Mouse (Mus musculus) forebrain, embryonic 13.5 days (tissue): ENCODE results near the gene Tec. TPM values are rescaled to one million over a fixed set of nuclear protein-coding genes. Genes with fewer than 3 reads are reported as not detected.
A peak's percentile ranks its signal among the peaks of the same experiment; 100 is the strongest.

Experiments
- ATAC-seq: fragments of 200-750 bp; cut with Nextera tagmentation; 2 replicates; pipeline ENCODE4 v1.8.0; 2017
- H3K27ac ChIP-seq: fragments of 300-500 bp; sonication (generic); 2 replicates; pipeline ENCODE4 v1.5.1; 2015; ENCODE audit warnings: inconsistent platforms, mild to moderate bottlenecking, moderate library complexity
- H3K27me3 ChIP-seq: fragments of 300-500 bp; sonication (generic); 2 replicates; pipeline ENCODE4 v1.6.1; 2015; ENCODE audit warnings: mild to moderate bottlenecking, inconsistent platforms
- H3K36me3 ChIP-seq: fragments of 300-500 bp; sonication (generic); 2 replicates; pipeline ENCODE4 v1.6.1; 2015; ENCODE audit warnings: mild to moderate bottlenecking, inconsistent platforms; ENCODE audit not compliant: poor library complexity, severe bottlenecking
- H3K4me1 ChIP-seq: fragments of 300-500 bp; sonication (generic); 2 replicates; pipeline ENCODE4 v1.6.1; 2015; ENCODE audit warnings: inconsistent platforms
- H3K4me2 ChIP-seq: fragments of 300-500 bp; sonication (generic); 2 replicates; pipeline ENCODE4 v1.6.1; 2015; ENCODE audit warnings: inconsistent platforms, mild to moderate bottlenecking, moderate library complexity
- H3K4me3 ChIP-seq: fragments of 300-500 bp; sonication (generic); 2 replicates; pipeline ENCODE4 v1.5.1; 2015; ENCODE audit warnings: mild to moderate bottlenecking, inconsistent platforms
- H3K9ac ChIP-seq: fragments of 300-500 bp; sonication (generic); 2 replicates; pipeline ENCODE4 v1.6.1; 2015; ENCODE audit warnings: mild to moderate bottlenecking, inconsistent platforms
- H3K9me3 ChIP-seq: fragments of 300-500 bp; sonication (generic); replicated peaks from 2 replicates; pipeline ENCODE4 v1.6.1; 2016; ENCODE audit warnings: inconsistent platforms
- WGBS: fragments of 180-500 bp; shearing (Covaris S2); methylation state at CpG from one replicate; pipeline ENCODE4 v1.1.7; 2015; 5-methylcytosine and 5-hydroxymethylcytosine counted together
- polyA plus RNA-seq: library from polyadenylated mRNA; unstranded; fragments of >200 nt; fragmentation: Nextera tagmentation; extraction: Ambion mirVana; gene quantifications from 2 replicates; pipeline ENCODE4 v1.2.1, GENCODE M21; 2015

Gene Tec
- polyA plus RNA-seq, 1 experiment from 2014 or later, result 3.1 TPM

DNA sequence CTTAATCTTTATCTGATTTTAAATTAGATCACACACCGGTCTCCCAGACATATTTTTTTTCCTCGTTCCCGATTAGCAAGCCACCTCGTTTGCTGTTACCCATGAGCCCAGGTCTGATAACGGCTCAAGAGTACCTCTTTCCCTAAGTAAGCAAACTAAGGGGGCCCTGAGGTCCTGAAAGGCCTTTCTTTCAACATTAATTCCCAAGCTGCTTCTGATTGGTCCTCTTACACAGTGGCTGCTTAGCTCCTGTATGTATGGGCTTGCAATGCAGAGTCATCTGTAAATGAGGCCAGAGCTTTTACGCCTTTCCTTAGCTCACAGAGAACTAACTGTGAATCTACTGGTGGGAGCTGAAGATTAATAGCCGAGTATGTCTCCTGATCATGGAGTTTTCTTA is 131.4 kb downstream of the Tec start:
- H3K36me3 ChIP-seq, result no peaks in the 10 kb centered on the region
- H3K27ac ChIP-seq, result no peak overlapping the region
- no peak overlapping the region for H3K9ac ChIP-seq
- H3K4me1 ChIP-seq, result peaks cover 6% of the 10 kb centered on the region
- no peaks in the 10 kb centered on the region for H3K9me3 ChIP-seq
- 66% methylated on average over 7 of the region's 7 CpGs for WGBS
- H3K27me3 ChIP-seq, result no peaks in the 10 kb centered on the region
- H3K4me2 ChIP-seq, result no peak overlapping the region
- no peak for ATAC-seq
- no peak overlapping the region for H3K4me3 ChIP-seq

DNA sequence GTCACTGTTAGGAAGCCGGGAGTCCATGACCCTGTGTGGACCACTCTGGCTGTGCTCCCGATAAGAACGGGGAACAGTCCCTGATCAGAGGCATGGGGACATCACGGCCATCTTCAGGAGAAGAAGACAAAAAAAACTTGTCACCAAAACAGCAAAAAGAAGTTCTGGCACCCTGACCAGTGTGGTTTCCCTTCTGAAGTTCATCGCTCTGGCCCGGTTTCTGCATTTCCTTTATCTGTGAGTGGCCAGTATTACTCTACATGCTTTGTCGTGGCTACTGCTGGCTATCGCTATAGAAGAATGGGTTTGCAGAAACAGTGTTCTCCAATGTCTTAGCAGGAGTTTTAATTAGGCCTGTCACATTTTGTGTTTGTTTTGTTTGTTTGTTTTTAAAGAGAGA is 131.8 kb downstream of the Tec start:
- no peaks in the 10 kb centered on the region for H3K9me3 ChIP-seq
- ATAC-seq, result no peak
- 77% methylated on average over 8 of the region's 8 CpGs for WGBS
- H3K4me1 ChIP-seq, result peaks cover 6% of the 10 kb centered on the region
- H3K27me3 ChIP-seq, result no peaks in the 10 kb centered on the region
- no peak overlapping the region for H3K27ac ChIP-seq
- no peak overlapping the region for H3K4me2 ChIP-seq
- H3K4me3 ChIP-seq, result no peak overlapping the region
- no peaks in the 10 kb centered on the region for H3K36me3 ChIP-seq
- H3K9ac ChIP-seq, result no peak overlapping the region

DNA sequence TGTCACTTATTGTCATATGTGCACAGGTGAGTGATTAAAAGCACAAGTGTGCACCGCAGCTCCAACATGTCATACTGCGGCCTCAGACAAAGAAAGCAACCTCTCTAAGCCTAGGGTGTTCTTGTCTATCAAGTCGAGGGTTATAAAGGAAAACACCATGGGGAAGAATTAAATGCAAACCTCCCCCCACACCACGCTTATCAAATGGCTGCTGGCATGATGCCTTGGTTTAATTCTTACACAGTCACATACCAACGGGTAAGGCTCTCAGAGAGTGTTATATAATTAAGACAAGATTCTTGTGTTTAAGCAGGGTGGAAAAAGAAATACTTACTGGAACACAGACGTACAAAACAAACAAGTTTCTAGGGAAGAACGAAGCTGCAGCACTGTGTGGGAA is 132.5 kb downstream of the Tec start:
- H3K4me2 ChIP-seq, result no peak overlapping the region
- no peak overlapping the region for H3K9ac ChIP-seq
- H3K36me3 ChIP-seq, result no peaks in the 10 kb centered on the region
- no peak overlapping the region for H3K4me3 ChIP-seq
- 47% methylated on average over 7 of the region's 7 CpGs for WGBS
- H3K9me3 ChIP-seq, result no peaks in the 10 kb centered on the region
- H3K27ac ChIP-seq, result no peak overlapping the region
- H3K4me1 ChIP-seq, result peaks cover 6% of the 10 kb centered on the region
- ATAC-seq, result no peak
- no peaks in the 10 kb centered on the region for H3K27me3 ChIP-seq

DNA sequence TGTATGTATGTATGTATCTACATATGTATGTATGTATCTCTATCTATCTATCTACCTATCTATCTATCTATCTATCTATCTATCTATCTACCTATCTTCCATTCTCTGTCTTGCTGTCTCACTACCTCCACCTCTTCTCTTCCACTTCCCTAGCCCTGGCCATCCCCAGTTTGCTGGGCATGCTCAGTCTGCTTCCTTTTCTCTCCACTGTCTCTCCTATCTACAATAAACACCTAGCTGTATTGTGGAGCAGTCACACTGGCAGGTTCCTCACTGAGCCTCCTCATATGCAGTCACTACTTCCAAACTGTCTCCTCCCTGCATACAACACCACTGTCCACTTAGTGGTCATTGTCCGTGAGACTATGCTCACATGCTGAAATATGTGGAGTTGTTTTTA is 135.4 kb downstream of the Tec start:
- Histone ChIP-seq H3K4me1 (peaks cover 6% of the 10 kb centered on the region), H3K27me3 (no peaks in the 10 kb centered on the region), H3K36me3 (no peaks in the 10 kb centered on the region), H3K9ac (no peak overlapping the region), H3K4me3 (no peak overlapping the region), H3K27ac (no peak overlapping the region), H3K9me3 (no peaks in the 10 kb centered on the region), H3K4me2 (no peak overlapping the region)
- ATAC-seq, result no peak
- 90% methylated on average over 1 of the region's 1 CpGs for WGBS

- H3K27ac ChIP-seq, result no peak overlapping the region
- no peak overlapping the region for H3K4me3 ChIP-seq
- no peak for ATAC-seq
- no peaks in the 10 kb centered on the region for H3K36me3 ChIP-seq
- no peaks in the 10 kb centered on the region for H3K27me3 ChIP-seq
- H3K4me2 ChIP-seq, result no peak overlapping the region
- H3K4me1 ChIP-seq, result no peaks in the 10 kb centered on the region
- H3K9ac ChIP-seq, result no peak overlapping the region
- WGBS, result 78% methylated on average over 3 of the region's 3 CpGs
- no peaks in the 10 kb centered on the region for H3K9me3 ChIP-seq
Measured at GRCm38 (mm10) chr5:72725404-72725803, 142.9 kb downstream of the Tec start.

GRCm38 (mm10) chr5:72723429-72723828 is 144.9 kb downstream of the Tec start:
- 80% methylated on average over 2 of the region's 2 CpGs for WGBS
- Histone ChIP-seq H3K9ac (no peak overlapping the region), H3K4me1 (no peaks in the 10 kb centered on the region), H3K27ac (no peak overlapping the region), H3K4me3 (no peak overlapping the region), H3K9me3 (no peaks in the 10 kb centered on the region), H3K4me2 (no peak overlapping the region), H3K36me3 (no peaks in the 10 kb centered on the region), H3K27me3 (no peaks in the 10 kb centered on the region)
- no peak for ATAC-seq

DNA sequence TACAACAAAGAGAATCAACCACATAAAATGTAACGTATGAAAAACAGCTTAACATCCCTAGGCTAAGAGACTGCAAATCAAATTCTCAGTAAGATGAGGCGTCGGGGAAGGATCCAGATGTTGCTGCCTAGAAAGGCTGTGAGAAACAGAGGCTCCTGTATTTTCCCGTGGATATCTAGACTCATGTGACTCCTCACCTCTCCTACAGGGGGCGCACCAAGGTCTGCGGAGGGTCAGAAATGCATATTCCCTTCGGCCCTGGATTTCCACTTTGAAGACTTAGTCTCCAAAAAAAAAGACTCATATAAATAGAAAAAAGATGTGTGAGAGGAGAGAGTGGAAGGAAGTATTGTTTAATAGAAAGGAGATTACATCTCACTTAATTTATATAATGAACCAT is 147.7 kb downstream of the Tec start:
- no peaks in the 10 kb centered on the region for H3K9me3 ChIP-seq
- H3K9ac ChIP-seq, result no peak overlapping the region
- H3K27me3 ChIP-seq, result no peaks in the 10 kb centered on the region
- WGBS, result 67% methylated on average over 7 of the region's 7 CpGs
- H3K4me1 ChIP-seq, result no peaks in the 10 kb centered on the region
- H3K36me3 ChIP-seq, result no peaks in the 10 kb centered on the region
- H3K27ac ChIP-seq, result no peak overlapping the region
- no peak overlapping the region for H3K4me2 ChIP-seq
- H3K4me3 ChIP-seq, result no peak overlapping the region
- no peak for ATAC-seq

- 31% methylated on average over 4 of the region's 4 CpGs for WGBS
- ATAC-seq, result peak; percentile 53; the same call in 1 of the 2 replicates
- H3K27me3 ChIP-seq, result no peaks in the 10 kb centered on the region
Measured at GRCm38 (mm10) chr5:72710572-72711278, 157.6 kb downstream of the Tec start.

DNA sequence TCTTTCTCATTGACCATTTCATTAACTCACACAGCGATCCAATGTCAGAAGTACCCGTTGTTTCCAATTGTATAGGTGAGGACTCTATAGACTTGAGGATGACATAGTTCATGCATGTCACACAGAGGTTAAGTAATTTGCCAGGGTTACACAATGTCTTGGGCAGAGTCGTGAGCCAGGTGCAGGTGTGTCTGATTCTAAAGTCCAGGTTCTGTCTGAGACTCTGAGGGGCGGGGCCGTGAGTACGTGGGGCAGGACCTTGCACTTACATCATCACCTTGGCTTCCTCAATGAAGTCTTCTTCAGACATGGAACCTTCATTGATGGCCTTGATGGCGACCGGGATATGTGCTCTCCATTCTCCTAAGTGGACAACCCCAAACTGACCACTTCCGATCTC is 158.3 kb downstream of the Tec start:
- 92% methylated on average over 9 of the region's 9 CpGs for WGBS

More at GRCm38 (mm10) chr5:72710572-72711278, 157.6 kb downstream of the Tec start:
- Histone ChIP-seq H3K27ac (no peak overlapping the region), H3K4me2 (no peak overlapping the region), H3K9me3 (no peaks in the 10 kb centered on the region), H3K36me3 (no peaks in the 10 kb centered on the region), H3K4me1 (no peaks in the 10 kb centered on the region), H3K4me3 (no peak overlapping the region), H3K9ac (no peak overlapping the region)

GRCm38 (mm10) chr5:72709451-72709850 is 158.8 kb downstream of the Tec start:
- Histone ChIP-seq H3K9me3 (no peaks in the 10 kb centered on the region), H3K4me1 (no peaks in the 10 kb centered on the region), H3K27me3 (no peaks in the 10 kb centered on the region), H3K36me3 (no peaks in the 10 kb centered on the region), H3K27ac (no peak overlapping the region), H3K4me2 (no peak overlapping the region), H3K9ac (no peak overlapping the region), H3K4me3 (no peak overlapping the region)
- 93% methylated on average over 13 of the region's 13 CpGs for WGBS
- ATAC-seq, result no peak

More for the DNA sequence above, 158.3 kb downstream of the Tec start:
- no peaks in the 10 kb centered on the region for H3K27me3 ChIP-seq
- H3K36me3 ChIP-seq, result no peaks in the 10 kb centered on the region
- ATAC-seq, result no peak
- H3K4me1 ChIP-seq, result no peaks in the 10 kb centered on the region
- no peak overlapping the region for H3K9ac ChIP-seq
- no peaks in the 10 kb centered on the region for H3K9me3 ChIP-seq
- H3K4me2 ChIP-seq, result no peak overlapping the region
- H3K27ac ChIP-seq, result no peak overlapping the region
- H3K4me3 ChIP-seq, result no peak overlapping the region

GRCm38 (mm10) chr5:72706722-72707121 is 161.6 kb downstream of the Tec start:
- no peak overlapping the region for H3K4me2 ChIP-seq
- H3K4me3 ChIP-seq, result no peak overlapping the region
- no peaks in the 10 kb centered on the region for H3K4me1 ChIP-seq
- H3K36me3 ChIP-seq, result no peaks in the 10 kb centered on the region
- no peaks in the 10 kb centered on the region for H3K9me3 ChIP-seq
- no peak overlapping the region for H3K27ac ChIP-seq
- H3K27me3 ChIP-seq, result no peaks in the 10 kb centered on the region
- WGBS, result 65% methylated on average over 10 of the region's 10 CpGs
- H3K9ac ChIP-seq, result no peak overlapping the region
- ATAC-seq, result no peak

DNA sequence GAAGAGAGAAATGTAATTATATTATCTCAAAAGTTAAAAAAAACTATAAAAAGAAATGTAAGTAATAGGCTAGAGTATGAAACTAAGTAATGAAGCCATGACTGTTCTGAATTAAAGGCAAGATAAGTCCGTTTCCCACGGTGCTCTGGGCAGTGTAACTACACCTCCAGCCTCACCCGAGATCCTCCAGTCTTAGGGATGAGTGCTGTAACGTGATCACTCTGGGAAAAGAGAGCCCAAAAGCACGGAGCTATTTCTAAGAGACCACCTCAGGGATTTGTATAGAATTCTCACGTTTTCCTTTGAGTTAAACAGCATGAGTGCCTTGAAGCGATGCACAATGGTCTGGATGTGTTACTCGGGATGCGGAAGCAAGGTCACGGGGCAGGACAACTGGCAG is 162.2 kb downstream of the Tec start:
- Histone ChIP-seq H3K27me3 (no peaks in the 10 kb centered on the region), H3K9ac (no peak overlapping the region), H3K4me3 (no peak overlapping the region), H3K27ac (no peak overlapping the region), H3K9me3 (no peaks in the 10 kb centered on the region), H3K36me3 (no peaks in the 10 kb centered on the region), H3K4me1 (no peaks in the 10 kb centered on the region), H3K4me2 (no peak overlapping the region)
- no peak for ATAC-seq
- 40% methylated on average over 10 of the region's 10 CpGs for WGBS
